Mouse (Mus musculus): ENCODE measurements around the gene Mxra8. TPM values are rescaled to one million over a fixed set of nuclear protein-coding genes. Genes with fewer than 3 reads are reported as not detected.

Mxra8 gene
- total RNA-seq (2021), result 10 to 100 TPM; 15.0 to 15.1 TPM

GRCm38 (mm10) chr4:155839483-155839910 is at the start of gene Mxra8:
TSS of gene Mxra8 (plus strand) at chr4:155839680.
- intact Hi-C loops (cut with DNase I), result no loop called here
- DNase-seq, result peak; percentile 59

DNA sequence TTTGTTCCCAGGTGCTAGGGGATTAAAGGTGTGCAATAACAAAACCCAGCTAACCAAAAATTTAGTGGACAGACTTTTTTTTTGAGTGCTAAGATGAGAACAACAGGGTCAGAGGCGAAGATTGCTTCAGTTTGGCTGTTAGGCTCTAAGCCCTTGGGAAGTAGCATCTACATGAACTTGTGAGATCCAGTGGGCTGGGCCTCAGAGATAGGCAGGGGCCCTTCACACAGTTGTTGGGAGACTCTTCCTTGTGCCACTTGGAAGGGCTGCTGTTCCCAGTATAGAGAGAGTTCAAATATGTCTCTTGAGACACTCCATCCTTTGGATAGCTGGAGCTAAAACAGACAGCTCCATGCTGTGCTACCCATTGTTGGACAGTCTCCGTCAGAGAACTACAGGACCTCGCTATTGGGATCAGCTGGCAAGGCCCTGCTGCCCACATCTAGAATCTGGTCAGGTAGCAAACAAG is 49.4 kb upstream of the Mxra8 start, which contains the start of gene Ankrd65:
Gene Ankrd65 (plus strand): TSS at position 419 of the 469 bp plus-strand sequence.
- intact Hi-C loops (cut with DNase I), result no loop called here
- DNase-seq, result no peak

- intact Hi-C loops (cut with DNase I), result no loop called here
Observed at GRCm38 (mm10) chr4:155790650-155791161, 48.8 kb upstream of the Mxra8 start.

GRCm38 (mm10) chr4:155791240-155791933 is 48.1 kb upstream of the Mxra8 start:
- intact Hi-C loops (cut with DNase I), result no loop called here
- no peak for DNase-seq

More at GRCm38 (mm10) chr4:155790650-155791161, 48.8 kb upstream of the Mxra8 start:
- DNase-seq, result no peak

DNA sequence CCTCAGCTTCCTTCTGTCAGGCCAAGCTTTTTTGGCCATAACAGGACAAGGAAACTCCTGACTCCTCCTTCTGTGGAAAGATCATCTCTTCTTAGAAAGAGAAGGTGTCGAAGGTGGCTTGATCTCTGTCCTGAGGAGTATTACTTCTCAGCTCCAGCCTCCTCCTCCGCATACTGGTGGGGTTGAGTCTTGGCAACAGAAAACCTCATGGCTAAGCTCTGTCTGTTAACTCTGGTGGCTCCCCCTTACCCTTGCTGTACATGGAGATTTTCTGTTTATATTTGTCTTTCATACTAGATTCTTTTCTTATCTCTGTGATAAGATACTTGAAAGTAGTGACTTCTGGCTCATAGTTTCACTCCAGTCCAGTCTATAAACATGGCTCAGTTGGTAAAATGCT is 45.8 kb upstream of the Mxra8 start:
- DNase-seq, result no peak
- intact Hi-C loops (cut with DNase I), result no loop called here

GRCm38 (mm10) chr4:155802075-155802474 is 37.4 kb upstream of the Mxra8 start:
- DNase-seq, result no peak
- intact Hi-C loops (cut with DNase I), result no loop called here

DNA sequence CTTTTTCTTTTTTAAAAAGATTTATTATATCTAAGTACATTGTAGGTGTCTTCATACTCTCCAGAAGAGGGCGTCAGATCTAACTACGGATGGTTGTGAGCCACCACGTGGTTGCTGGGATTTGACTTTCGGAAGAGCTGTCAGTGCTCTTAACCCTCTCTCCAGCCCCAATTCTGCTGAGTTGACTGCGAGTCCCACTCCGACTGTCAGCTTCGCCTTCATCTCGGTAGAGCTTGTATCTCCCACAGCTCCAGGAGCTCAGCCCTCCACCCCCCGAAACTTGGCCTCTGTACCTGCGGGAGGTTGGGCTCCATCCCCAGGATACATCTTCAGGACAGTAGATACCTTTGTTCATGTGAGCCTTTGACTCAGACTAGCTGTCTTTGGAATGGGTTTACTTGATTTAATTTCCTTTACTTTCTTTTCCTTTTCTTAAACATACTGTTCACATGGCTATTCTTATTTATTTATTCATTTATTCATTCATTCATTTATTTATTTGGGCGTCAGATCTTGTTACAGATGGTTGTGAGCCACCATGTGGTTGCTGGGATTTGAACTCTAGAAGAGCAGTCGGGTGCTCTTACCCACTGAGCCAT is 36.6 kb upstream of the Mxra8 start, which contains the start of gene Mrpl20:
Gene Mrpl20 (plus strand): TSS at position 138 of the 599 bp plus-strand sequence.
- intact Hi-C loops (cut with DNase I), result no loop called here
- no peak for DNase-seq

DNA sequence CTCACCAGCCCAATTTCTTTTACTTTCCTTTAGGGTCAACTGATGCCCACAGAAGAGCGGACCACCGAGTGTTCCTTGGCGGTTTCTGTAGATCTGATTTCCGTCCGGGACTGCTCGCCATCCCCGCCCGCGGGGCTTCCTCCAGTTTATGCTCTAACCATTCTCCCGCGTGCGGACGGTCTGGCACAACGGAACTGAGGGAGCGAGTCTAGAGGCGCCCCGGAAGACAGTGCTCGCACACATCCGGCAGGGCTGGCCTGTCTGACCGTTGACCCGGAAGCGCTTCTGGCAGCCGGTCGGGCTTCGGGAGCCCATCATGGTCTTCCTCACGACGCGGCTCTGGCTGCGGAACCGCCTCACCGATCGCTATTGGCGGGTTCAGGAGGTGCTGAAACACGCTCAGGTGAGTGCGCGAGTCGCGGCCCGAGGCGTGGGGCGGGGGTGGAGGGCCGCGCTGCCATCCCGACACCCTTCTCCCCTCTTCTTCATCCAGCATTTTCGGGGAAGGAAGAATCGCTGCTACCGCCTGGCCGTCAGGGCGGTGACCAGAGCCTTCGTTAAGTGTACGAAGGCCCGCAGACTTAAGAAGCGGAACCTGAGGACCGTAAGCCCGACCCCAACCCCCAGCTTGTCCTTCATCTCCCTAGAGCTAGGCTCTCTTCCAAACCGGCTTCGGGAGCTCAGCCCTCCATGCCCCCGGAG is 36.0 kb upstream of the Mxra8 start:
- peak; percentile 97 for DNase-seq
- intact Hi-C loops (cut with DNase I), result no loop called here

DNA sequence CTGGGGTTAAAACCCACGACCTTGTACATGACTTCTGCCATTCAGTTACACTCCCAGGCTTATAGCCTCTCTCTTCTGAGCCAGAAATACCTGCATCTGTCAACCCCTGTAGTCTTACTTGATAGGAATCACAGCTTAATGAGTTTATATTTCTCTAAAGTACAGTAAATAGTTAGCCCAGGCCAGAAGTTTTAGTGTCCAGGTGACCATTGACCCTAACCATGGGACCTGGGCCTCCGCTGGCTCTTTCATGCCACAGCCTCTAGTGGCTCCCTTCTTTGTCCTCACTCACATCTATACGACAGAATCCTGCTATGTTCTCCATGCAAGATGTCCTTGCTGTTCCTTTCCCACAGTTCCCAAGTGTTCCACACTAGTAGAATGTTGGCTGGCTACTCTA is 31.6 kb upstream of the Mxra8 start:
- DNase-seq, result no peak
- intact Hi-C loops (cut with DNase I), result no loop called here

- intact Hi-C loops (cut with DNase I), result no loop called here
- DNase-seq, result peak; percentile 96
Observed at GRCm38 (mm10) chr4:155811929-155812664, 27.4 kb upstream of the Mxra8 start, which contains the start of gene Ccnl2. TSS of gene Ccnl2 (plus strand) at chr4:155812489.

DNA sequence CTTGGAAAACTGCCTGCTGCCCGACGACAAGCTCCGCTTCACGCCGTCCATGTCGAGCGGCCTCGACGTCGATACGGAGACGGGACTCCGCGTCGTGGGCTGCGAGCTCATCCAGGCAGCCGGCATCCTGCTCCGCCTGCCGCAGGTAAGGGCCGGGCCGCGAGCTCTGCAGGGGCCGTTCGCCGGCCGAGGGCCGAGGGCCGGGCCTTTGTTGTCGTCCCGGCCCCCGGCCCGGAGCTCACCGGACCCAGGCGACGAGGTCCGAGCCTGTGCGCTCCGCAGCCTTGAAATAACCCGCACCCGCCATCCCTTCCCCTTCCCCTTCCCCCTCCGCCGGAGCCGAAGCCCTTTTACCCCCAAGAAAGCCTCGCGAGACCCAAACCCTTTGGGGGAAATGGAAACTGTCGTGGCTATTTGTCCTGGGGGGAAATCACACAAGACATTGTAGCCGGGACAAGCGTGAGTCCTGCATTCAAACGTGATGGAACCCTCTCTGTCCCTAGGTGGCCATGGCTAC is 26.8 kb upstream of the Mxra8 start:
- intact Hi-C loops (cut with DNase I), result no loop called here
- peak; percentile 40 for DNase-seq

DNA sequence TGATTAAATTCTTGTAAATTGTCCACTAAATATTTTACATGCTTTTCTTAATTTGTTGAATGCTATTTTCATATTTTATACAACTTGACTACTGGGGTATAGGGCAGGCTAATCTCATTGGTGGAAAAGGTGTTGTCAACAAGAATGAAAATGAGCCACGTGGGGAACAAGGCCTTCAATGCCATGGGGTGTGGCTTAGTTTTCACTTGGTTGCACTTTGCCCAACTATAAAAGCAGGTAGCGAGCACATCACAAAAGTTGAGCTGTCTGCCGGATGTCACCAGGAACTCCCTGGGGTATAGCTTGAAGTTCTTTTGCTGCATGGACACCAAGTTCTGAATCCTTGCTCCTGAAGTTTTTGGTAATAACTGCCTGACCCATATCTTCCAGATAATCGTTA is 21.9 kb upstream of the Mxra8 start:
- intact Hi-C loops (cut with DNase I), result no loop called here
- no peak for DNase-seq

GRCm38 (mm10) chr4:155821025-155821424 is 18.5 kb upstream of the Mxra8 start:
- intact Hi-C loops (cut with DNase I), result no loop called here
- no peak for DNase-seq

DNA sequence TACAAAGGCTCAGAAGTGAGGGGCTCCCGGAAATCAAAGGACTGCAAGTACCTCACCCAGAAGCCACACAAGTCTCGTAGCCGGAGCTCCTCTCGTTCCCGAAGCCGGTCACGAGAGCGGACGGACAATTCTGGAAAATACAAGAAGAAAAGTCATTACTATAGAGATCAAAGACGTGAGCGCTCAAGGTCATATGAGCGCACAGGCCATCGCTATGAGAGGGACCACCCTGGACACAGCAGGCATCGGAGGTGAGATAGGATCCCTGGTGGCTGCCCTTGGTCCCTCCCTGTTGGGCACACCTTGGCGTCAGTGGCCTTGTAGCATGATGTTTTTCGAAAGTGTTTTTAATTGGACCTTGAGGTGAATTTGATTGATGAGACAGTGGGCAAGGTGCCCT is 16.0 kb upstream of the Mxra8 start:
- DNase-seq, result no peak

DNA sequence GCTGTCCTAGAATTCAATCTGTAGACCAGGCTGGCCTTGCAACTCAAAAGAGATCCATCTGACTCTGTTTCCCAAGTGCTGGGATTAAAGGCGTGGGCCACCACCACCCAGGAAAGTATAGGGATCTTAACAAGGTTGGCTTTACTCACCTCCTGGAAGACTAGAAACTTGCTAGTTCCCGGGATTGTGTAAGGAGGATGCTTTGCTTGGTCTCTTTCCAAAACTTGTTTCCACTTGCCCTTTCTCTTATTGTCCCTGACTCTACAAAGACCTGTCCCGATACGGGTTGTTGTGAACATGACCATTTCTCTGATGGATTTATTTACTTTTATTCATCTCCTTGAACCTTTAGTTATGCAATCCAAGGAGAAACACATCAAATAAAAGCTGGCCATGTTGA is 9.6 kb upstream of the Mxra8 start:
- DNase-seq, result no peak
- intact Hi-C loops (cut with DNase I), result no loop called here

More for the DNA sequence above, 16.0 kb upstream of the Mxra8 start:
- intact Hi-C loops (cut with DNase I), result no loop called here

- intact Hi-C loops (cut with DNase I), result no loop called here
Observed at GRCm38 (mm10) chr4:155830596-155830995, 8.9 kb upstream of the Mxra8 start.

DNA sequence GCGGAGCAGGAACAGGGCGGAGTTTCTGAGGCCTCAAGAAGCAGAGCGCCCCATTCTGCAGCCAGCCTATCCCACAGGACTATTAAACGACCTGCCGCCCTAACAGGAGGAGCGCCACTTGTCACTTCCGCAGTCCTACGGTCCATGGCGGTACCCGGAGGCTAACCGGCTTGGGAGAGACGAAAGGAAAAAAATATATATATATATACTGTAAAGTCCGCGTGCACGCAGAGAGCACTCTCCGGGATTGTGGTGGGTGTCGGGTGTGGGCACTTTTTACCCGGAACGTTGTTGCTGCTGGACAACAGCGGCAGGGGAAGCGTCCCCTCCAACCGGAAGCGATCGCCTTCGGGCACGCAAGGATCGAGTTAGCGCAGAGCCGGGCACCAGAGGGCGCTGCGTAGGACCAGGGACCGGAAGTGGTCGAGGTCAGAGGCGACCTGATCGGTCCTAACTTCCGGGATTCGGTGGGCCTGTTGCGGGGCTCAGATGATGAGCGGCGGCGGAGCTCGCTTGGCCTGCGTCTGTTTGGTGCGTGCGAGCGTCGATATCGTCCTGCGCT is 8.2 kb upstream of the Mxra8 start, which contains the start of gene Aurkaip1:
Gene Aurkaip1 (plus strand): TSS at position 68 of the 562 bp plus-strand sequence.
- intact Hi-C loops (cut with DNase I), result no loop called here
- DNase-seq, result peak; percentile 98

More at GRCm38 (mm10) chr4:155830596-155830995, 8.9 kb upstream of the Mxra8 start:
- DNase-seq, result no peak

GRCm38 (mm10) chr4:155831831-155832230 is 7.6 kb upstream of the Mxra8 start:
- intact Hi-C loops (cut with DNase I), result no loop called here

GRCm38 (mm10) chr4:155832321-155832720 is 7.2 kb upstream of the Mxra8 start:
- intact Hi-C loops (cut with DNase I), result no loop called here
- no peak for DNase-seq

More at GRCm38 (mm10) chr4:155831831-155832230, 7.6 kb upstream of the Mxra8 start:
- no peak for DNase-seq

DNA sequence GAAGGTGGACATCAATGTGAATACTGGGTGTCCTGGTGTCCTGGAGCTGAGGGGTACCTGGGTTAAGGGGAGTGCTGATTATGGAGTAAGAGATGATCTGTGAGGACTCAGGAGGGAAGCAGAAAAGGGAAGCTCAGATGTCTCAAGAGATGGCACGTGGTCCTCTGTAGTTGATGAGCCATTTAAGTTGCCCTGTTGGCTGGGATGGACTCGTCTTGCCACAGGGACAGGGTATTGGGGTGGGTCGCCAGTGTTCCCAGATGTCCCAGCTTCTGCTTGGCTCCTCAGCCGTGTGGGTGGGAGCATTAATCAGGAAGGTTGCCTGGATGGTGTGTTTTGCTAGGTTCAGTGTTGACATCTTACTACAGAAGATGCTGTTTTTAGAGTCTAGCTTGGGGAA is 6.2 kb upstream of the Mxra8 start:
- no peak for DNase-seq
- intact Hi-C loops (cut with DNase I), result no loop called here
